Mouse (Mus musculus) stomach, embryonic 14.5 days (tissue): ENCODE measurements around the gene Sgf29. TPM values are rescaled to one million over a fixed set of nuclear protein-coding genes. Genes with fewer than 3 reads are reported as not detected.
"Not testable (repeated sequence)": the region's sequence is repeated elsewhere in the genome, so short reads cannot be mapped to it uniquely, and the experiment has no call there.

Experiments used
- ATAC-seq: fragments of 200-750 bp; cut with Nextera tagmentation; 2 replicates; pipeline ENCODE4 v1.8.0; 2017; ENCODE audit warnings: low read depth, moderate TSS enrichment; ENCODE audit not compliant: insufficient number of reproducible peaks, insufficient read depth, low FRiP score
- H3K27ac ChIP-seq: fragments of 300-500 bp; sonication (generic); 2 replicates; pipeline ENCODE4 v1.5.1; 2014; ENCODE audit warnings: mild to moderate bottlenecking, low read length, moderate library complexity, mixed read lengths
- H3K27me3 ChIP-seq: fragments of 300-500 bp; sonication (generic); 2 replicates; pipeline ENCODE4 v1.6.1; 2014; ENCODE audit warnings: low read length, control low read depth, mixed read lengths; ENCODE audit not compliant: control insufficient read depth, insufficient read depth
- H3K36me3 ChIP-seq: fragments of 300-500 bp; sonication (generic); 2 replicates; pipeline ENCODE4 v1.6.1; 2014; ENCODE audit warnings: mild to moderate bottlenecking, control low read depth, low read length, moderate library complexity, mixed read lengths; ENCODE audit not compliant: control insufficient read depth, insufficient read depth
- H3K4me1 ChIP-seq: fragments of 300-500 bp; sonication (generic); 2 replicates; pipeline ENCODE4 v1.6.1; 2014; ENCODE audit warnings: low read length, control low read depth, mixed read lengths; ENCODE audit not compliant: control insufficient read depth, insufficient read depth
- H3K4me2 ChIP-seq: fragments of 300-500 bp; sonication (generic); replicated peaks from 2 replicates; pipeline ENCODE4 v1.6.1; 2014; ENCODE audit warnings: low read depth, low read length, control low read depth
- H3K4me3 ChIP-seq: fragments of 300-500 bp; sonication (generic); 2 replicates; pipeline ENCODE4 v1.5.1; 2014; ENCODE audit warnings: low read depth, low read length, control low read depth
- H3K9ac ChIP-seq: fragments of 300-500 bp; sonication (generic); replicated peaks from 2 replicates; pipeline ENCODE4 v1.6.1; 2014; ENCODE audit warnings: low read depth, mild to moderate bottlenecking, control low read depth, low read length, moderate library complexity, mixed read lengths
- H3K9me3 ChIP-seq: fragments of 300-500 bp; sonication (generic); 2 replicates; pipeline ENCODE4 v1.6.1; 2016; ENCODE audit warnings: low read depth, low read length, control low read depth; ENCODE audit not compliant: control insufficient read depth
- WGBS: fragments of 180-500 bp; shearing (Covaris S2); extraction: QIAGEN DNeasy Blood & Tissue Kit; methylation state at CpG from one replicate; pipeline ENCODE4 v1.1.7; 2014; 5-methylcytosine and 5-hydroxymethylcytosine counted together
- polyA plus RNA-seq: library from polyadenylated mRNA; unstranded; fragments of >200 nt; fragmentation: Nextera tagmentation; extraction: Ambion mirVana; gene quantifications from 2 replicates; pipeline ENCODE4 v1.2.1, GENCODE M21; 2014

The Sgf29 gene
- polyA plus RNA-seq, 1 experiment from 2014 or later = 67.4 TPM

DNA sequence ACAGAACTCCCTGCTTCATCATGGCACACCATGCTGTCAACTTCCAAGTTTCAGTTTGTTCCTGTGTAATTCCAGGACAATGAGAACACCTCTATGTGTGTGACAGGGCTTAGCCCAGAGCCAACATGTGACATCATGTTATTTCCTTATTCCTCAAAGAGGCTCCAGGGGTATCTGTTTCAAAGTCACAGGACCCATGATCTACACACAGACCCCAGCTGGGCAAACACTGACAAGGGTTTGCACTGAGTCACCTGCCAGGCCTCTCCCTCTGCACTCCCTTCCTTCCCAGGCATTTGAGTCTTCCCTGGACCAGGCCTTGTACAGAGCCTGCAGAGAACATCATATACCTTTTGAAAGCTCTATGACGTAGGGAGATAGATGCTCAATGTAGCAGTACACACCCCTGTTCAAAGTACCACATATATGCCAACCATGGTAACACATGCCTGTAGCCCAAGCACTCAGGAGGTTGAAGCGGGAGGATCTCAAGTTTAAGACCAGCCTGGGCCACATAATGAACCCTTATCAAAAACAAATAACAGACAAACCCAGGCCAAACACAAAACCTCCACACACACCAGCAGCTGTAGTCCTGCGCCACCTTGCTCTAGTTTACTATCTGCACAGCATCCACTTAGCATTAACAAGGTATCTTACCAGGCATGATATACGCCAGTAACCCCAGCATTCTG, 18.1 kb upstream of the Sgf29 start, which contains the start of gene Nupr1:
Nupr1 (minus strand) TSS at position 38 of the 695 bp plus-strand sequence.
- Histone ChIP-seq H3K4me2 (no peak within 1 kb of the TSS), H3K27ac (peak within 1 kb of the TSS; percentile 44; the same call in 1 of the 2 replicates), H3K27me3 (no peaks in the 10 kb centered on the region), H3K9ac (no peak within 1 kb of the TSS), H3K9me3 (no peaks in the 10 kb centered on the region), H3K4me3 (no peak within 1 kb of the TSS), H3K4me1 (no peaks in the 10 kb centered on the region), H3K36me3 (no peaks in the 10 kb centered on the region)
- WGBS = 80% methylated on average over 4 of the region's 4 CpGs
- ATAC-seq = peak; percentile 85

DNA sequence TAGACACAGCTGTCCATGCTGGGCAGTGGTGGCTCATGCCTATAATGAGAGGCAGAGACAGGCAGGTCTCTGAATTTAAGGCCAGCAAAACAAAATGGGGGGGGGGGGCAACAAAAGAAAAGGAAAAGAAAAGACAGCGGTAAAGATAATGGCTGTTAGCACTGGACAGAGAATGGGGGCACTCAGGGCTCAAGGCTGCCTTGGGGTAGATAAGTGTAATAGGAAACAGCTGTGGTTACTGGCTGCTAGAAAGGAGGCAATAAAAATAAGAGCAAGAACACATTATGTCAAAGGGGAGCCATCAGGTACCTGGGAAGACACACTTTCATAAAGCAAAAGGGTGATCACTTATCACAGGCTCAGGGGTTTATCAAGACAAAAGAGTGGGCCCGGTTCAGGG, 16.6 kb upstream of the Sgf29 start:
- 80% methylated on average over 2 of the region's 2 CpGs for WGBS
- no peak overlapping the region for H3K4me2 ChIP-seq
- no peak for ATAC-seq
- no peaks in the 10 kb centered on the region for H3K4me1 ChIP-seq
- H3K27ac ChIP-seq = no peak overlapping the region
- H3K36me3 ChIP-seq = no peaks in the 10 kb centered on the region
- no peaks in the 10 kb centered on the region for H3K27me3 ChIP-seq
- no peak overlapping the region for H3K9ac ChIP-seq
- no peaks in the 10 kb centered on the region for H3K9me3 ChIP-seq
- no peak overlapping the region for H3K4me3 ChIP-seq

DNA sequence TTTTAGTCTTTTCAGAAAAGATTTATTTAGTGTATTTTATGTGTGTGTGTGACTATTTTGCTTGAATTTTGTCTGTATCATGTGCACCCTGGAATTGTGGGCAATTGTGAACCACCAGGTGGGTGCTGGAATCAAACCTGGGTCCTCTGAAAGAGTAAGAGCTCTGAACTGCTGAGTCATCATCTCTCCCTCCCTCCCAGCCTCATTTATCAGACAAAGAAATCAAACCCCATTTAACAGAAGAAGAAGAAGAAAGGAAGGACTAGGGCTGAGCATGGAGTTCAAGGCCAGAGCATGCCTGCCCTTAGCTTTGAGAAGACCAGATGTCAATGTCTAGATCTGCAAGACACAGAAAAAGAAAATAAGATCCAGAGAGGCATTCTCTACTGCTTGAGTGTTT, 13.7 kb upstream of the Sgf29 start:
- no peak for ATAC-seq
- Histone ChIP-seq H3K36me3 (no peaks in the 10 kb centered on the region), H3K4me2 (no peak overlapping the region), H3K9me3 (no peaks in the 10 kb centered on the region), H3K9ac (no peak overlapping the region), H3K4me1 (no peaks in the 10 kb centered on the region), H3K27me3 (no peaks in the 10 kb centered on the region), H3K27ac (no peak overlapping the region), H3K4me3 (no peak overlapping the region)

DNA sequence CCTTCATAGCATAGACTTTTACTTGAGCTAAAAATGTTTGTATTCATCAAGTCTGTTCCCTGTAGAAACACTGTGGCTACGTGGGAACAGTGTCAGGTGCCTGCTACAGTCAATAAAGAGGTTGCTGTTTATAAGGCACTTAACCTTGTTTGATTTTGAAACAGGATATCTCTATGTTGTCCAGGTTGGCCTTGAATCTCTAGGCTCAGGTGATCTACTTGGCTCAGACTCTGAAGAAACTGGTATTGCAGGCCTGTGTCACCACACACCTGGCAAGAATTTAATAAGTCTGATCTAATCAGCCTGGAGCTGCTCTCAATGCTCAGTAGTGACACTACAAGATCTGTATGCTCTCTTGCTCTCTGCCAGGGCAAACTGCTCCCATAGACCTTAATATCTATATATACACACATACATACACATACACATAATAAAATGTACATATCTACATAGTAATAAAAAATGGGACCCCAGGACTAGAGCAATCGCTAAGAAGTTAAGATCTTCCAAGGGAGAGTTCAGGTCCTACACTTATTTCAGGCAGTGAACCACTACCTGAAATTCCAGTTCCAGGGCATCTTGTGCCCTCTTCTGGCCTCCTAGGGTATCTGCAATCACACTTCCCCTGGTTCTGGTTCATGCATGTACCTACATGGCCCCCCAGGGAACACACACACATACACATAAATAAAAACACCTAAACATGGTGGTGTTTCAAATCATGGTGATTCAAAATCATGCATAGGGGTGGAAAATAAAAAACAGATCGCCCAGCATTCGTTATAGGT, 12.2 kb upstream of the Sgf29 start:
- WGBS = 14% methylated on average over 4 of the region's 4 CpGs
- no peaks in the 10 kb centered on the region for H3K27me3 ChIP-seq
- H3K4me1 ChIP-seq = no peaks in the 10 kb centered on the region
- H3K4me2 ChIP-seq = no peak overlapping the region
- no peaks in the 10 kb centered on the region for H3K9me3 ChIP-seq
- H3K4me3 ChIP-seq = no peak overlapping the region
- H3K36me3 ChIP-seq = no peaks in the 10 kb centered on the region
- no peak overlapping the region for H3K9ac ChIP-seq
- H3K27ac ChIP-seq = no peak overlapping the region
- ATAC-seq = no peak; the same call in 1 of the 2 replicates

DNA sequence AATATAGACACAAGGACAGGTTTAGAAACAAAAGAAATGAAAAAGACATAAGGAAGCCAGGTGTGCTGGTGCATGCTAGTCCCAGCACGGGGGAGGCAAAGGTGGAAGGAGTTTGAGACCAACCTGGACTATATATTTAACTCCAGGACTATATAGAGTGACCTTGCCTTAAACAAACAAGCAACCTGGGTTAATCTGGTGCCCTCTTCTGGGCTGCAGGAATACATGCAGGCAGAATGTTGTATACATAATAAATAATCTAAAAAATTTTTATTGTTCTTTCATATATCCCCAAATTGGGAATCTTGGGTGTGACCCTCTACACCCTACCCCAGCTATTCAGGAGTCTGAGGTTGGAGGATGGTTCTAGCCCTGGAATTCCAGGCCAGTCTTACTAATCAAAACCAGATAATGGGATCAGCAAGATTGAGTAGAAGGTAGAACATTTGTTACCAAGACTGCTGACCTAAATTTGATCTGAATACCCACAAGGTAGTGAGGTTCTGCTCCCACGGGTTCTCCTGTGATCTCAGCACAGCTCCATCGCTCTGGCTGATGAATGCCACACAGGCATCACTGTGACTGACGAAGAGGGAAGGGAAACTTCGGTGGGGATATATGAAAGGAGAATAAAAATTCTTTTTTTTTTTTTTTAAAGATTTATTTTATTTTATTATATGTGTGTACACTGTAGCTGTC, 6.4 kb upstream of the Sgf29 start:
- no peaks in the 10 kb centered on the region for H3K4me1 ChIP-seq
- H3K9ac ChIP-seq = no peak overlapping the region
- WGBS = 65% methylated on average over 5 of the region's 5 CpGs

DNA sequence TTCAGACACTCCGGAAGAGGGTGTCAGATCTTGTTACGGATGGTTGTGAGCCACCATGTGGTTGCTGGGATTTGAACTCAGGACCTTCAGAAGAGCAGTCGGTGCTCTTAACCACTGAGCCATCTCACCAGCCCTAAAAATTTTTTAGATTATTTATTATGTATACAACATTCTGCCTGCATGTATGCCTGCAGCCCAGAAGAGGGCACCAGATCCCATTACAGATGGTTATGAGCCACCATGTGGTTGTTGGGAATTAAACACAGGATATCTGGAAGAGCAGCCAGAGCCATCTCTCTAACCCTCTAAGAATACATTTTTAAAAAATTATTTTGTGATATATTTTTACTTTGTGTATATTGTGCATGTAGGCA, 5.9 kb upstream of the Sgf29 start:
- not testable (repeated sequence) for H3K9me3 ChIP-seq, ATAC-seq, H3K4me1 ChIP-seq, H3K4me2 ChIP-seq, H3K4me3 ChIP-seq, H3K9ac ChIP-seq, H3K27me3 ChIP-seq, H3K36me3 ChIP-seq, H3K27ac ChIP-seq
- WGBS = 53% methylated on average over 2 of the region's 3 CpGs

More for the DNA sequence above, 6.4 kb upstream of the Sgf29 start:
- Histone ChIP-seq H3K9me3 (no peaks in the 10 kb centered on the region), H3K4me3 (no peak overlapping the region), H3K4me2 (no peak overlapping the region), H3K27ac (no peak overlapping the region), H3K36me3 (no peaks in the 10 kb centered on the region), H3K27me3 (no peaks in the 10 kb centered on the region)
- no peak for ATAC-seq

DNA sequence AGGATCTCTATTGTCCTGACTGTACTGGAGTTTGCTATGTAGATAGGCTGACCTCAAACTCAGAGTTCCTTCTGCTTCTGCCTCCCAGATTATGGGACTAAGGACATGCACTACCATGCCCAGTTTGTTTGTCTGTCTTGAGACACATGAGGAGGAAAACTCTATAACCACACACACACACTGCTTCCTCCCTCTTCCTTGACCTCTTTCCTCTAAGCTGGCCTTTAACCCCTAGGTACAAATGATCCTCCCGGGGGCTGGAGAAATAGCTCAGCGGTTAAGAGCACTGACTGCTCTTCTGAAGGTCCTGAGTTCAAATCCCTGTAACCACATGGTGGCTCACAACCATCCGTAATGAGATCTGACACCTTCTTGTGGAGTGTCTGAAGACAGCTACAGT, 4.8 kb upstream of the Sgf29 start:
- 65% methylated on average over 3 of the region's 3 CpGs for WGBS
- H3K9ac ChIP-seq = no peak overlapping the region
- ATAC-seq = no peak
- H3K27ac ChIP-seq = no peak overlapping the region
- no peaks in the 10 kb centered on the region for H3K36me3 ChIP-seq
- no peaks in the 10 kb centered on the region for H3K9me3 ChIP-seq
- H3K4me2 ChIP-seq = no peak overlapping the region
- no peak overlapping the region for H3K4me3 ChIP-seq
- no peaks in the 10 kb centered on the region for H3K4me1 ChIP-seq
- no peaks in the 10 kb centered on the region for H3K27me3 ChIP-seq

DNA sequence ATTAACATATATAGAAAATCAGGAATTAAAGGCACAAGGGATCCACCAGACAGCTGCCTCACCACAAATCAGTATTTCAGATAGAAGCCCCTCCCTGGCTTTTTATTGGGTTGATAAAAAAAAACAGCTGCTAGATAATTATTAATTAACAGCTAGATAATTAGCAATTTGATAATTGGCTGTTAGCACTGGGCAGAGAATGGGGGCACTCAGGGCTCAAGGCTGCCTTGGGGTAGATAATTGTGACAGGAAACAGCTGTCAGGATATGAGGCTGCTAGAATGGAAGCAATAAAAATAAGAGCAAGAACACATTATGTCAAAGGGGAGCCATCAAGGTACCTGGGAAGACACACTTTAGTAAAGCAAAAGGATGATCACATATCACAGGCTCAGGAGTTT, 4.2 kb upstream of the Sgf29 start:
- H3K27me3 ChIP-seq = no peaks in the 10 kb centered on the region
- no peak overlapping the region for H3K4me3 ChIP-seq
- no peak overlapping the region for H3K4me2 ChIP-seq
- no peaks in the 10 kb centered on the region for H3K9me3 ChIP-seq
- no peak for ATAC-seq
- H3K9ac ChIP-seq = no peak overlapping the region
- H3K27ac ChIP-seq = no peak overlapping the region
- no peaks in the 10 kb centered on the region for H3K36me3 ChIP-seq
- 0 out of 2 replicates have a peak, but pooled peaks cover 2% of the 10 kb centered on the region for H3K4me1 ChIP-seq
